ENCODE assay signal across 23 mouse cellular contexts in the genomic region with DNA sequence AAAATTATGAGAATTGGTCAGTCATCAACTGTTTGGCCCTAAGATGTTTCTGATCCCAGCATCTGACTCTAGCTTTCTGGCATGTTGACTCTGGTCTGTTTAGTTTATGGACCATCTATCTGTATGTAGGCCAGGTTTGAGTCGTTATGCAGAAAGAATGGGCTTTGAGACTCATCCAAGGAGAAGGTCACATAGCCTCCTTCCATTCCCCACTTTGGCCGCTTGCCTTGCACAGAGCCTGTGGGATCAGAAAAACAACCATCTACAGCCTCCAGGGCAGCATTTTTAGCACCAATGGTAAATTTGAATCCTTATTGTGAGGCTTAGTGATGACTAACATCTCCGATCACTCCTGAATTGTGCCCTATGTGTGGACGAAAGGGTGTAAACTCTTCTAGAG.
DNase-seq lines count a peak whose midpoint lies in the region; ATAC-seq lines count a peak whose summit lies in the region.
"Had no signal": no experiment of that assay in that cellular context is flagged by ENCODE, and none has a peak within 500 bp of the region (broad histone marks: within the 10 kb centered on the region; RNA-seq: fewer than 3 reads in every experiment).

No protein-coding gene starts in this region.

- no peaks in the 10 kb centered on the region for H3K4me1 ChIP-seq in kidney, embryonic 16.5 days (ENCODE audit: insufficient read depth, low read length)
- no peaks in the 10 kb centered on the region for H3K4me1 ChIP-seq in hindbrain, embryonic 16.5 days (ENCODE audit: control insufficient read depth, insufficient read depth, low read depth, low read length)
- H3K4me1 ChIP-seq: hindbrain, embryonic 12.5 days; lung, embryonic 15.5 days; stomach, embryonic 15.5 days had no signal

- intact Hi-C loops in gastrocnemius, postnatal 14 days (cut with DNase I; ENCODE audit: low total_unique reads) = no loop called here

- DNase-seq in cerebellum, postnatal 14 days = peak; percentile 30 to 33
- DNase-seq in cerebellum, adult 9-10 months = no peak
- DNase-seq in kidney, postnatal 10 days = peak; percentile 40
- DNase-seq in lung, postnatal 25 days (ENCODE audit: low spot score) = peak; percentile 1
- no peak for DNase-seq in lung, postnatal 36 days
- peak; percentile 21 for DNase-seq in gastrocnemius, postnatal 14 days
- DNase-seq: adrenal gland, postnatal 10 days; cerebellum, adult 8-10 months; liver; right cerebral cortex, postnatal 25 days had no signal

- H3K27me3 ChIP-seq in kidney, embryonic 16.5 days (ENCODE audit: insufficient read depth, low read length) = no peaks in the 10 kb centered on the region
- no peaks in the 10 kb centered on the region for H3K27me3 ChIP-seq in hindbrain, embryonic 16.5 days (replicated peaks; ENCODE audit: control insufficient read depth, insufficient read depth, low read length)
- H3K27me3 ChIP-seq: hindbrain, embryonic 12.5 days; lung, embryonic 15.5 days; Patski; stomach, embryonic 15.5 days had no signal

- H3K4me3 ChIP-seq in kidney, embryonic 16.5 days (ENCODE audit: low read length) = no peak overlapping the region
- H3K4me3 ChIP-seq in hindbrain, embryonic 16.5 days (ENCODE audit: low read length) = no peak overlapping the region
- H3K4me3 ChIP-seq: erythroblast, embryonic 14.5 days; hindbrain, embryonic 12.5 days; lung, embryonic 15.5 days; stomach, embryonic 15.5 days had no signal

- H3K27ac ChIP-seq in kidney, embryonic 16.5 days (ENCODE audit: low read length) = no peak overlapping the region
- no peak overlapping the region for H3K27ac ChIP-seq in hindbrain, embryonic 16.5 days (ENCODE audit: low read depth, low read length)
- H3K27ac ChIP-seq: hindbrain, embryonic 12.5 days; liver, embryonic 14.5 days; lung, embryonic 15.5 days; stomach, embryonic 15.5 days had no signal

- ATAC-seq in kidney, embryonic 16.5 days (ENCODE audit: low FRiP score, low TSS enrichment) = no peak
- ATAC-seq in hindbrain, embryonic 16.5 days = no peak
- ATAC-seq: forebrain, embryonic 16.5 days; intestine, embryonic 16.5 days; midbrain, embryonic 16.5 days; Patski had no signal

- WGBS in kidney, embryonic 16.5 days = 88% methylated on average over 4 of the region's 4 CpGs
- 91% methylated on average over 4 of the region's 4 CpGs for WGBS in hindbrain, embryonic 16.5 days

- no peak overlapping the region for H3K9ac ChIP-seq in kidney, embryonic 16.5 days (replicated peaks; ENCODE audit: low read length)
- H3K9ac ChIP-seq in hindbrain, embryonic 16.5 days (ENCODE audit: low read depth, low read length) = no peak overlapping the region
- H3K9ac ChIP-seq: hindbrain, embryonic 12.5 days; liver, embryonic 14.5 days; lung, embryonic 15.5 days; stomach, embryonic 15.5 days had no signal

- no peaks in the 10 kb centered on the region for H3K9me3 ChIP-seq in kidney, embryonic 16.5 days (ENCODE audit: low read length)
- no peaks in the 10 kb centered on the region for H3K9me3 ChIP-seq in hindbrain, embryonic 16.5 days (ENCODE audit: control insufficient read depth, low read length)
- H3K9me3 ChIP-seq: hindbrain, embryonic 12.5 days; lung, embryonic 15.5 days; stomach, embryonic 15.5 days had no signal

- no peaks in the 10 kb centered on the region for H3K36me3 ChIP-seq in kidney, embryonic 16.5 days (ENCODE audit: insufficient read depth, low read length)
- H3K36me3 ChIP-seq in hindbrain, embryonic 16.5 days (ENCODE audit: control insufficient read depth, insufficient read depth, low read length) = no peaks in the 10 kb centered on the region
- H3K36me3 ChIP-seq: G1E; hindbrain, embryonic 12.5 days; lung, embryonic 15.5 days; stomach, embryonic 15.5 days had no signal

- no peak overlapping the region for H3K4me2 ChIP-seq in kidney, embryonic 16.5 days (replicated peaks; ENCODE audit: low read depth, low read length)
- H3K4me2 ChIP-seq in hindbrain, embryonic 16.5 days (ENCODE audit: low read length) = no peak overlapping the region
- H3K4me2 ChIP-seq: hindbrain, embryonic 12.5 days; lung, embryonic 15.5 days; midbrain, embryonic 11.5 days; stomach, embryonic 15.5 days had no signal

Comparison
In these comparisons a context has a peak if more than half of its experiments do, and no peak if none do; other contexts are left out.
1. DNase-seq: peak in cerebellum, postnatal 14 days (2 of 2), kidney, postnatal 10 days (single experiment), lung, postnatal 25 days (single experiment) and gastrocnemius, postnatal 14 days (single experiment); none in cerebellum, adult 9-10 months (single experiment) and lung, postnatal 36 days (single experiment).